Mouse (Mus musculus): ENCODE data around the gene Eif5a. TPM values are rescaled to one million over a fixed set of nuclear protein-coding genes. Genes with fewer than 3 reads are reported as not detected.

Gene Eif5a
- polyA plus RNA-seq (2015; fragmentation: Nextera tagmentation; extraction: Ambion mirVana), result 1,467 and 1,510 TPM in 2 replicates

- Histone ChIP-seq H3K4me3 (peak within 1 kb of the TSS; percentile 92), H3K9me3 (replicated peaks) (no peaks in the 10 kb centered on the region), H3K36me3 (ENCODE audit: poor library complexity, severe bottlenecking) (peaks cover 29% of the 10 kb centered on the region), H3K27me3 (no peaks in the 10 kb centered on the region), H3K9ac (peak within 1 kb of the TSS; percentile 97), H3K4me2 (peak within 1 kb of the TSS; percentile 90), H3K27ac (peak within 1 kb of the TSS; percentile 96), H3K4me1 (peaks cover 26% of the 10 kb centered on the region)
- ATAC-seq, result peak; percentile 96
- under 1% methylated on average over 60 of the region's 78 CpGs for WGBS
Observed at GRCm38 (mm10) chr11:69921114-69922011, at the start of gene Eif5a. Eif5a (minus strand) TSS chr11:69921958.

- WGBS, result 86% methylated on average over 3 of the region's 3 CpGs
- H3K27ac ChIP-seq, result no peak overlapping the region
- no peak overlapping the region for H3K9ac ChIP-seq
- ATAC-seq, result no peak
- no peak overlapping the region for H3K4me3 ChIP-seq
- peaks cover 10% of the 10 kb centered on the region for H3K4me1 ChIP-seq
- peaks cover 73% of the 10 kb centered on the region for H3K36me3 ChIP-seq (ENCODE audit: poor library complexity, severe bottlenecking)
- no peaks in the 10 kb centered on the region for H3K9me3 ChIP-seq (replicated peaks)
- H3K4me2 ChIP-seq, result no peak overlapping the region
- peaks cover 30% of the 10 kb centered on the region for H3K27me3 ChIP-seq
Observed at GRCm38 (mm10) chr11:69970775-69971174, 49.0 kb upstream of the Eif5a start.

GRCm38 (mm10) chr11:69970222-69970621 lies 48.5 kb upstream of the Eif5a start:
- Histone ChIP-seq H3K27me3 (peaks cover 35% of the 10 kb centered on the region), H3K4me1 (peaks cover 10% of the 10 kb centered on the region), H3K4me2 (no peak overlapping the region), H3K36me3 (ENCODE audit: poor library complexity, severe bottlenecking) (peaks cover 68% of the 10 kb centered on the region), H3K27ac (no peak overlapping the region), H3K9ac (no peak overlapping the region), H3K9me3 (replicated peaks) (no peaks in the 10 kb centered on the region), H3K4me3 (no peak overlapping the region)
- no peak for ATAC-seq
- WGBS, result 88% methylated on average over 6 of the region's 6 CpGs

- 93% methylated on average over 4 of the region's 4 CpGs for WGBS
- peaks cover 53% of the 10 kb centered on the region for H3K36me3 ChIP-seq (ENCODE audit: poor library complexity, severe bottlenecking)
- peaks cover 10% of the 10 kb centered on the region for H3K4me1 ChIP-seq
- H3K27me3 ChIP-seq, result peaks cover 50% of the 10 kb centered on the region
- no peak overlapping the region for H3K4me3 ChIP-seq
- no peak overlapping the region for H3K9ac ChIP-seq
- ATAC-seq, result no peak
- H3K4me2 ChIP-seq, result no peak overlapping the region
- no peaks in the 10 kb centered on the region for H3K9me3 ChIP-seq (replicated peaks)
- H3K27ac ChIP-seq, result no peak overlapping the region
Observed at GRCm38 (mm10) chr11:69968793-69969192, 47.0 kb upstream of the Eif5a start.

- ATAC-seq, result no peak
- Histone ChIP-seq H3K9me3 (replicated peaks) (no peaks in the 10 kb centered on the region), H3K27me3 (peaks cover 67% of the 10 kb centered on the region), H3K4me1 (peaks cover 10% of the 10 kb centered on the region), H3K27ac (no peak overlapping the region), H3K4me2 (peak overlapping the region; percentile 52), H3K36me3 (ENCODE audit: poor library complexity, severe bottlenecking) (peaks cover 35% of the 10 kb centered on the region), H3K9ac (peak overlapping the region; percentile 53), H3K4me3 (peak overlapping the region; percentile 31)
- WGBS, result 38% methylated on average over 17 of the region's 17 CpGs
Observed at GRCm38 (mm10) chr11:69966860-69967517, 45.2 kb upstream of the Eif5a start.

- H3K4me1 ChIP-seq, result peaks cover 10% of the 10 kb centered on the region
- H3K9me3 ChIP-seq (replicated peaks), result no peaks in the 10 kb centered on the region
- H3K4me2 ChIP-seq, result peak overlapping the region; percentile 52
- no peak for ATAC-seq
- peaks cover 30% of the 10 kb centered on the region for H3K36me3 ChIP-seq (ENCODE audit: poor library complexity, severe bottlenecking)
- peak overlapping the region; percentile 31 for H3K4me3 ChIP-seq
- H3K9ac ChIP-seq, result peak overlapping the region; percentile 53
- WGBS, result 1% methylated on average over 55 of the region's 59 CpGs
- no peak overlapping the region for H3K27ac ChIP-seq
- H3K27me3 ChIP-seq, result peaks cover 74% of the 10 kb centered on the region
Observed at GRCm38 (mm10) chr11:69966006-69966859, 44.5 kb upstream of the Eif5a start.

- no peak for ATAC-seq
- H3K4me1 ChIP-seq, result peaks cover 10% of the 10 kb centered on the region
- H3K4me2 ChIP-seq, result peak overlapping the region; percentile 52
- peaks cover 82% of the 10 kb centered on the region for H3K27me3 ChIP-seq
- WGBS, result 3% methylated on average over 49 of the region's 49 CpGs
- H3K9me3 ChIP-seq (replicated peaks), result no peaks in the 10 kb centered on the region
- H3K36me3 ChIP-seq (ENCODE audit: poor library complexity, severe bottlenecking), result peaks cover 27% of the 10 kb centered on the region
- H3K4me3 ChIP-seq, result peak overlapping the region; percentile 31
- no peak overlapping the region for H3K27ac ChIP-seq
- no peak overlapping the region for H3K9ac ChIP-seq
Observed at GRCm38 (mm10) chr11:69965271-69966005, 43.7 kb upstream of the Eif5a start.

GRCm38 (mm10) chr11:69964650-69965270 lies 43.0 kb upstream of the Eif5a start, which contains the start of gene Cldn7:
Cldn7 (plus strand) TSS chr11:69964779.
- Histone ChIP-seq H3K27me3 (peaks cover 82% of the 10 kb centered on the region), H3K9ac (no peak within 1 kb of the TSS), H3K9me3 (replicated peaks) (no peaks in the 10 kb centered on the region), H3K4me1 (peaks cover 10% of the 10 kb centered on the region), H3K27ac (no peak within 1 kb of the TSS), H3K4me2 (peak within 1 kb of the TSS; percentile 23), H3K4me3 (peak within 1 kb of the TSS; percentile 9; the same call in 1 of the 2 replicates), H3K36me3 (ENCODE audit: poor library complexity, severe bottlenecking) (peaks cover 20% of the 10 kb centered on the region)
- 10% methylated on average over 24 of the region's 24 CpGs for WGBS
- no peak for ATAC-seq

GRCm38 (mm10) chr11:69961841-69962240 lies 40.1 kb upstream of the Eif5a start:
- no peaks in the 10 kb centered on the region for H3K36me3 ChIP-seq (ENCODE audit: poor library complexity, severe bottlenecking)
- peaks cover 10% of the 10 kb centered on the region for H3K4me1 ChIP-seq
- 44% methylated on average over 5 of the region's 5 CpGs for WGBS
- H3K27ac ChIP-seq, result no peak overlapping the region
- no peaks in the 10 kb centered on the region for H3K9me3 ChIP-seq (replicated peaks)
- ATAC-seq, result no peak
- H3K27me3 ChIP-seq, result peaks cover 66% of the 10 kb centered on the region
- H3K4me3 ChIP-seq, result no peak overlapping the region
- H3K4me2 ChIP-seq, result no peak overlapping the region
- H3K9ac ChIP-seq, result no peak overlapping the region

GRCm38 (mm10) chr11:69960616-69961015 lies 38.9 kb upstream of the Eif5a start:
- Histone ChIP-seq H3K27me3 (peaks cover 54% of the 10 kb centered on the region), H3K9me3 (replicated peaks) (no peaks in the 10 kb centered on the region), H3K4me1 (no peaks in the 10 kb centered on the region), H3K36me3 (ENCODE audit: poor library complexity, severe bottlenecking) (no peaks in the 10 kb centered on the region), H3K9ac (no peak overlapping the region), H3K4me2 (no peak overlapping the region), H3K27ac (no peak overlapping the region), H3K4me3 (no peak overlapping the region)
- 21% methylated on average over 5 of the region's 5 CpGs for WGBS
- ATAC-seq, result no peak

GRCm38 (mm10) chr11:69956218-69956617 lies 34.5 kb upstream of the Eif5a start:
- Histone ChIP-seq H3K27ac (no peak overlapping the region), H3K9ac (no peak overlapping the region), H3K9me3 (replicated peaks) (no peaks in the 10 kb centered on the region), H3K27me3 (peaks cover 11% of the 10 kb centered on the region), H3K4me1 (no peaks in the 10 kb centered on the region), H3K36me3 (ENCODE audit: poor library complexity, severe bottlenecking) (no peaks in the 10 kb centered on the region), H3K4me2 (no peak overlapping the region), H3K4me3 (no peak overlapping the region)
- no peak for ATAC-seq
- WGBS, result 74% methylated on average over 1 of the region's 1 CpGs
